Mouse (Mus musculus) midbrain, embryonic 15.5 days (tissue): ENCODE measurements at regions not wholly inside any gene's neighbourhood (a gene's known extent, or its start where the extent isn't known, plus 50 kb on each side); places are given as distances from the start of the nearest gene placed in this dataset.
A peak's percentile ranks its signal among the peaks of the same experiment; 100 is the strongest.

Experiments
- ATAC-seq: fragments of 200-750 bp; cut with Nextera tagmentation; replicated peaks from 2 replicates; pipeline ENCODE4 v1.8.0; 2017; ENCODE audit warnings: moderate TSS enrichment
- H3K27ac ChIP-seq: fragments of 300-500 bp; sonication (generic); 2 replicates; pipeline ENCODE4 v1.5.1; 2015; ENCODE audit warnings: mild to moderate bottlenecking, inconsistent platforms
- H3K27me3 ChIP-seq: fragments of 300-500 bp; sonication (generic); replicated peaks from 2 replicates; pipeline ENCODE4 v1.6.1; 2015; ENCODE audit warnings: inconsistent platforms
- H3K36me3 ChIP-seq: fragments of 300-500 bp; sonication (generic); replicated peaks from 2 replicates; pipeline ENCODE4 v1.6.1; 2015; ENCODE audit warnings: inconsistent platforms
- H3K4me1 ChIP-seq: fragments of 300-500 bp; sonication (generic); 2 replicates; pipeline ENCODE4 v1.6.1; 2015; ENCODE audit warnings: inconsistent platforms
- H3K4me2 ChIP-seq: fragments of 300-500 bp; sonication (generic); 2 replicates; pipeline ENCODE4 v1.6.1; 2015; ENCODE audit warnings: inconsistent platforms, mild to moderate bottlenecking, moderate library complexity
- H3K4me3 ChIP-seq: fragments of 300-500 bp; sonication (generic); 2 replicates; pipeline ENCODE4 v1.5.1; 2015; ENCODE audit warnings: mild to moderate bottlenecking, inconsistent platforms
- H3K9ac ChIP-seq: fragments of 300-500 bp; sonication (generic); 2 replicates; pipeline ENCODE4 v1.6.1; 2015; ENCODE audit warnings: mild to moderate bottlenecking, inconsistent platforms
- H3K9me3 ChIP-seq: fragments of 300-500 bp; sonication (generic); 2 replicates; pipeline ENCODE4 v1.6.1; 2016; ENCODE audit warnings: inconsistent platforms
- WGBS: fragments of 180-500 bp; shearing (Covaris S2); methylation state at CpG from one replicate; pipeline ENCODE4 v1.1.7; 2015; ENCODE audit warnings: mixed read lengths; 5-methylcytosine and 5-hydroxymethylcytosine counted together

GRCm38 (mm10) chr7:94666392-94667155 lies 1504.5 kb upstream of the Tenm4 start:
- ATAC-seq, result no peak
- 89% methylated on average over 4 of the region's 4 CpGs for WGBS

GRCm38 (mm10) chr7:94668296-94668695 lies 1502.8 kb upstream of the Tenm4 start:
- Histone ChIP-seq H3K9me3 (no peaks in the 10 kb centered on the region), H3K27ac (no peak overlapping the region), H3K27me3 (no peaks in the 10 kb centered on the region), H3K9ac (no peak overlapping the region), H3K4me1 (no peaks in the 10 kb centered on the region), H3K36me3 (no peaks in the 10 kb centered on the region), H3K4me3 (no peak overlapping the region), H3K4me2 (no peak overlapping the region)
- no peak for ATAC-seq
- 17% methylated on average over 1 of the region's 1 CpGs for WGBS

More at GRCm38 (mm10) chr7:94666392-94667155, 1504.5 kb upstream of the Tenm4 start:
- H3K4me2 ChIP-seq, result no peak overlapping the region
- H3K9ac ChIP-seq, result no peak overlapping the region
- H3K36me3 ChIP-seq, result no peaks in the 10 kb centered on the region
- H3K27me3 ChIP-seq, result no peaks in the 10 kb centered on the region
- H3K4me3 ChIP-seq, result no peak overlapping the region
- H3K9me3 ChIP-seq, result no peaks in the 10 kb centered on the region
- no peak overlapping the region for H3K27ac ChIP-seq
- no peaks in the 10 kb centered on the region for H3K4me1 ChIP-seq

GRCm38 (mm10) chr7:94668836-94669396 lies 1502.1 kb upstream of the Tenm4 start:
- WGBS, result 49% methylated on average over 2 of the region's 2 CpGs
- no peaks in the 10 kb centered on the region for H3K36me3 ChIP-seq
- H3K27me3 ChIP-seq, result no peaks in the 10 kb centered on the region
- H3K27ac ChIP-seq, result no peak overlapping the region
- no peaks in the 10 kb centered on the region for H3K4me1 ChIP-seq
- no peak overlapping the region for H3K9ac ChIP-seq
- no peak overlapping the region for H3K4me2 ChIP-seq
- ATAC-seq, result no peak
- no peak overlapping the region for H3K4me3 ChIP-seq
- no peaks in the 10 kb centered on the region for H3K9me3 ChIP-seq

GRCm38 (mm10) chr7:94687887-94688286 lies 1483.2 kb upstream of the Tenm4 start:
- no peak overlapping the region for H3K27ac ChIP-seq
- peak; percentile 76; the same call in 1 of the 2 replicates for ATAC-seq

GRCm38 (mm10) chr7:94697214-94697613 lies 1473.8 kb upstream of the Tenm4 start:
- Histone ChIP-seq H3K36me3 (no peaks in the 10 kb centered on the region), H3K4me3 (no peak overlapping the region), H3K4me1 (no peaks in the 10 kb centered on the region), H3K27ac (no peak overlapping the region), H3K9ac (no peak overlapping the region), H3K27me3 (no peaks in the 10 kb centered on the region), H3K9me3 (no peaks in the 10 kb centered on the region), H3K4me2 (no peak overlapping the region)
- whole genome bisulfite sequencing, result 72% methylated on average over 4 of the region's 4 CpGs
- peak; percentile 72; the same call in 1 of the 2 replicates for ATAC-seq

More at GRCm38 (mm10) chr7:94687887-94688286, 1483.2 kb upstream of the Tenm4 start:
- H3K36me3 ChIP-seq, result no peaks in the 10 kb centered on the region
- no peaks in the 10 kb centered on the region for H3K9me3 ChIP-seq
- H3K4me3 ChIP-seq, result no peak overlapping the region
- no peak overlapping the region for H3K4me2 ChIP-seq
- no peaks in the 10 kb centered on the region for H3K27me3 ChIP-seq
- H3K4me1 ChIP-seq, result peaks cover 7% of the 10 kb centered on the region; the same call in 1 of the 2 replicates
- H3K9ac ChIP-seq, result no peak overlapping the region
- WGBS, result 17% methylated on average over 2 of the region's 2 CpGs

- Histone ChIP-seq H3K4me1 (no peaks in the 10 kb centered on the region), H3K9ac (no peak overlapping the region), H3K4me3 (no peak overlapping the region), H3K36me3 (no peaks in the 10 kb centered on the region), H3K9me3 (no peaks in the 10 kb centered on the region), H3K27ac (no peak overlapping the region), H3K27me3 (no peaks in the 10 kb centered on the region), H3K4me2 (no peak overlapping the region)
- no peak for ATAC-seq
These were observed 1464.6 kb upstream of the Tenm4 start for GRCm38 (mm10) chr7:94706457-94706856.

- no peaks in the 10 kb centered on the region for H3K4me1 ChIP-seq
- no peak overlapping the region for H3K9ac ChIP-seq
- WGBS, result 74% methylated on average over 1 of the region's 1 CpGs
- no peak overlapping the region for H3K4me2 ChIP-seq
- no peak for ATAC-seq
- no peak overlapping the region for H3K4me3 ChIP-seq
- no peaks in the 10 kb centered on the region for H3K27me3 ChIP-seq
- no peaks in the 10 kb centered on the region for H3K9me3 ChIP-seq
- H3K36me3 ChIP-seq, result no peaks in the 10 kb centered on the region
- H3K27ac ChIP-seq, result no peak overlapping the region
These were observed 1437.6 kb upstream of the Tenm4 start for GRCm38 (mm10) chr7:94733433-94733832.

GRCm38 (mm10) chr7:94734741-94735140 lies 1436.3 kb upstream of the Tenm4 start:
- no peaks in the 10 kb centered on the region for H3K27me3 ChIP-seq
- H3K4me1 ChIP-seq, result no peaks in the 10 kb centered on the region
- H3K4me2 ChIP-seq, result no peak overlapping the region
- no peaks in the 10 kb centered on the region for H3K36me3 ChIP-seq
- no peaks in the 10 kb centered on the region for H3K9me3 ChIP-seq
- H3K27ac ChIP-seq, result no peak overlapping the region
- no peak overlapping the region for H3K4me3 ChIP-seq
- ATAC-seq, result no peak
- no peak overlapping the region for H3K9ac ChIP-seq
- 70% methylated on average over 4 of the region's 4 CpGs for WGBS
